Mouse (Mus musculus) thymus, postnatal 4 days (tissue): ENCODE measurements at regions not wholly inside any gene's neighbourhood (a gene's known extent, or its start where the extent isn't known, plus 50 kb on each side); places are given as distances from the start of the nearest gene placed in this dataset.

Source experiments
- DNase-seq: peaks from one replicate; pipeline ENCODE4 v3.0.0; 2021

DNA sequence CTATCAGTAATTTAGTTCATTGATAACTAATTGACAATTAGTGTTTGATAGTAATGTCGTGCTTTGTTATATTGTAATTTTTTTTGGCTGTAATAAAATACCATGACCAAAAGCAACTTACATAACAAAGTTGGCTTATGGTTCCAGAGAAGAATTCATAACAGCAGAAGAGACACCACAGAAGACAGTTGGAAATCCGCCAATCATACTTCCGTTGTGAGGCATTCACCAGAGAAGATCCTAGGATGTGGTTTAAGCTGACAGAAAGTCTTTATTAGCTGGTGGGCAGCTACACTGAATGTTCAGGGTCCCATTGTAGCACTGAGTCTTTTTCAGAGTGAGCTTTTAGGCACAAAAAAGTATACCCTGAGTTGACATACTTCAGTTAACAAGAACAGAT lies 109.9 kb downstream of the Sec23a start:
- no peak for DNase-seq

DNA sequence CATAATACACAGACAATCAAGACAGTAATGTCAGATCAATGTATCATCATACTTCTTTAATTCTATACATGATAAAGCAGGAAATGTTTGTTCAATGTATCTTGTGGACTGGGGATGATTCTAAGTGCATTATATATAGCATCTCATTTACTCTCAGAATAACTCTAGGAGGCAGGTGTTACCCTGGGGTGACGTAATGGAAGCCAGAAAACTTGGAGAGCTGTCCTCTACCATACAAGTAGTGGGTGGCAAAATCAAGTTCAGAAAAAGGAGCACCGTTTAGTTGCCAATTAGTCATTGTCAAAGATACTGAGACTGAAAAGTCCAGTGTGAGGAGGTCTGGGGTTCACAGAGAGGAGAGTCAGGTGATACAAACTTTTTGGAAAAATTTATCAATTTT lies 136.0 kb downstream of the Sec23a start:
- no peak for DNase-seq

DNA sequence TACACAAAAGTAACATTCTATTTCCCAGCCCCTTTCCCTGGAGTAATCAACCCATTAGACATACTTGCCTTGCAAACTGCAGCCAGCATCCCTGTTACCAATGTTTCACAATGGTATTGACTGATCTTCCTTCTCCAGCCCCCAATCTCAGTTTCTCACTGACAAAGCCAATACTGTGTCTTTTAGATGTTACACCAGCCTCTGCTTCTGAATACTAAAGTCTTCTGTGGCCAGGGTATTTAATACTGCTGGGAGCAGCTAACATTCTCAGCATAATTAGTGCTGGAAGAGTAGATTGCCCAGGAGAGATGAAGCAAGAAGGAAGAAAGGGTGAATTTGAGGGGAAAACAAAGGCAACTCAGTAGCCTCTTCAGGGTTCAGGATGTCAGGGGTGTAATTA lies 139.4 kb downstream of the Sec23a start:
- DNase-seq = no peak

DNA sequence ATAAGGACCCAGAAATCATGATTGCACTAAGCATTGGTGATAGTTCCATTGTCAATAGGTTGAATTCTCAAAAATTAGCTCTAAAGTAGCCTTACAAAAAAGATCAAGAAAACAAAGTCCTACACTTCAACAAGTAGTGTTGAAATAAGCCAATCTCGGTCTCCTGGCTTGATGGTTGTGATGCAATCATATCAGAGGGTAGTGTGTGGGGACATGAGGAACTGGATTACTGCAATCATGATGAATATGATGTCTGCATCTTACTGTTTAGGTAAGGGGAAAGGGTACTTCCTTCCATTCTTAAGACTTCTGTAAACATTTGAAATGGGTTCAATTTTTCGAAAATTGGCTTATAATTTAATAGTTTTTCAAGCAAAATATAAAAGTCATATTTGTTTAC lies 155.3 kb downstream of the Sec23a start:
- DNase-seq = no peak

DNA sequence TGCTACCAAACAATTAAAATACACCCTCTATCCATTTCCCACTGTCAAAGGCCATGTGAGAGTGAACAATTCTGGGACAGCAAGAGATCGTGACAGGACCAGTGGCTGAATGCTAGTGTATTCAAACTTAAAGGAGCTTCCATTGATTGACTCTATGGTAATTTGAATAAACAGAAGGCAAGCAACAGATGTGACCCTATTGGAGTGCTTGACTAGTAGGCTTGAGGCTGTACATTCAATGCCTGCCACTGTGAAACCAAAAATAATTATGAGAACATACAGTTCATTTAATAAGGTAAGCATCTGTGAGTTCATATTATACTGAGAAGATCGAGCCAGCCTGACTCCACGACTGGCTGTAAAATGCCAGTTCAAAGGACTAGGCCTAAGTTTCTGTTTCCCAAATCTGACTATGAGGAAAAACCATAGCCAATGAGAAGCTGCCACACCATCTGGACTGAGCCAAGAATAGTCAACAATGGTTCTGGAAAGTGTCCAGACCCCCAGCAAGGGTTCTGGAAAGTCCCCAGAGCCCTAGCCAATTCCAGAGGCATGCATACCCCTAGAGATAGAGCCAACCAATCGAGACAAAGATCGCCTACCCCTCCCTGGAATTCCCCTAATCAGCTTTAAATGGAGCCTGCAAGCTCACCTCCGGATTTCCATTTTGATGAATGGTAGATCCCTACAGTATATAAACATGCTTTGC lies 160.0 kb downstream of the Sec23a start:
- no peak for DNase-seq

DNA sequence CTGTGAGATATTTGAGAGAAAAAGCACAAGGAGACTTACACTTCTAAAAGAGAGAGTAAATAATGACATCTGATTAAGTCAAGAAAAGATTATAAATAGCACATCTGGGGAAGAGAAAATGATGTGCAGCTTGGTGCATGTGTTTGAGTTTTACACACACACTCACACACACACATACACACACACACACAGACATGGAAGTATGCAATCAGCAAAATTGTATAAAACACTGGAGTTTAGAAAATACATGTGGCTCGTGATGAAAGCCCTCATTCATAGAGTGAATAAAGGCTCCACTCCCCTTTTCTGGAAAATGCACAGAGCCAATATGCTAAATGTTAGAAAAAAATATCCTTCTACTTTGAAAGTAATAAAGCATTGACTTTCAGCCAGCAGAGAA lies 182.2 kb downstream of the Sec23a start:
- DNase-seq = no peak

DNA sequence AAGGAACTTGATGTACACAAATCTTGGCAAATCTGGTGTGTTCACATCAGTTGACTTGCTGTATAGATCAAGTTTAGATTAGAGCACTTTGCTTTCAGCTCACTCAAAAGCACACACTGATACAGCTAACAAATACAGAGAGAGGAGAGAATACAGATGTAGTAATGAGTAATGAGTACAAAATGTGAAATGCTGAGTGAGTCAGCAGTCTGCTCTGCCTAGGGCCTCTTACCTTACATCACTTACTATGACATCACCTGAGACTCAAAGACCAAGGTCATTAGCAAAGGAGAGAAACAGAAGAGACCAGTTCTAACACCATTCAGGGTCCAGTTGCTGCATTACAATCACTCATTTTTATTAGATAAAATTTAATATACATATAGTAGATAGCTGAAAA lies 184.0 kb downstream of the Sec23a start:
- DNase-seq = no peak

DNA sequence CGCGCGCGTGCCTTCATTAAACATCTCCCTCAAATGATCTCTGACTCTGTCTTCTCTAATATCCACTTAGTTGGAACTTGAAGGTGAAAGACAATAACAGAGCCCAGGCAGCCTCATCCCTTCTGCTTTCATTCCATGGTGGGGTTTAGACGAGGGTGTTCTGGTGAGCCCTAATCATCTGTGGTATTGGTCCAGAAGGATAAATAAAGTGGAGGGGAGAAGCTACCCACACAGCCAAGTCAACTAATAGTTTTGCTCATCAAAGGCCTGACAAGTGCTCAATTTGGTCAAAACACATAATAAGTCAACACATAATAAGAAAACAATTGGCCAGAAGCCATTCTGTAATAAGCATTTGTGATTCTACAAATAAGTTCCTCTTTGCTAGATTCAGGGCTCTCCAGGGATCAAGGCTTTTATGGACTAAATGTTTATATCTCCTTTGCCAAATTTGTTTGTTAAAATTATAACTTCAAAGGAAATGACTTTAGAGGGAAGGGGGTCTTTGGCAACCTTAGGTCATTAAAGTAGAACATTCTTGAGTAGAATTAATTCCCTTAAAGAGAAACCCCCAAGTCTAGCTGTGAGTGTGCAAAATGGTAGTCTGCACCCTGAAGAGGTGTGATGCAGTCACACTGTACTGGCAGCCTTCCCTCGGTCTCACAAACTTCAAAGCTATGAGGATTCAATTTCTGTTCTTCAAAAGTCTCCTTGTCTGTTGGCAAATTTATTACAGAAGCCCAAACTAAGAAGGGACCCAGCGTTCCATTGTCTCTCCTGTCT lies 186.5 kb downstream of the Sec23a start:
- DNase-seq = no peak

DNA sequence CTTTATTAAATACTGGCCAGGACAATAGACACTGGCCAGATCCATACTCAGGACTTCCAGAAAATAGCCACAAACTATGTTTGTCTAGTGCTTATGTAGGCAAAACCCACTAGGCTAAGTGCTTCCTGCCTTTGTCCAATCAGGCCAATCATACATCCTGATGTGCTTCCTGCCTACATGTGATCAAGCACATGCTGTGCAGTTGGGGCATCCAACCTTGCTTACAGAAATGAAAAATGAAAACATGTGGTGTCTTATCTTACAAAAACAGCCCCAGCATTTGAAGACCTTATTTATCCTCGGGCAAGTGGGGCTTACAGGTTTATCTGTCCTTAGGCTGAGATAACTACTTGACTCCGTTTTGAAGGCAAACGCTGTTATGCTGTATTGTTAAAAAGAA lies 188.8 kb downstream of the Sec23a start:
- no peak for DNase-seq

DNA sequence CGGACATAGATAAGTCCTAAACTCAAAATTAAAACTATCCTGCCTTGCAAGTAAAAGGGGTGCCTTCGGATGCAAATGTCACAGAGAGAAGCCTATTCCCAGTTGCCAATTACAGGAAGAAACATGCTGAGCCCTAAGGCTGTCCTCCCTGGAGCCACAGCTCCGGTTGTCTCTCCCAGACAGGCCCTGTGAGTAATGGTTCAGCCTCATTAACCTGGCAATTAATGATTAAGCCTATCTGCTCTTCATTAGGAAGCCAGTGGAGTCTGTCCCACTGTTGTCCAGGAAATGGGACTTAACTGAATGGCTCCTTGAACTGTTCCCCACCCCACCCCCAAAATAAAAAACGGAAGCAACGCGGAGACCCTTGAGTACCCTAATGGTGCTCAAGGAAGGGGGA lies 207.7 kb downstream of the Sec23a start:
- no peak for DNase-seq

DNA sequence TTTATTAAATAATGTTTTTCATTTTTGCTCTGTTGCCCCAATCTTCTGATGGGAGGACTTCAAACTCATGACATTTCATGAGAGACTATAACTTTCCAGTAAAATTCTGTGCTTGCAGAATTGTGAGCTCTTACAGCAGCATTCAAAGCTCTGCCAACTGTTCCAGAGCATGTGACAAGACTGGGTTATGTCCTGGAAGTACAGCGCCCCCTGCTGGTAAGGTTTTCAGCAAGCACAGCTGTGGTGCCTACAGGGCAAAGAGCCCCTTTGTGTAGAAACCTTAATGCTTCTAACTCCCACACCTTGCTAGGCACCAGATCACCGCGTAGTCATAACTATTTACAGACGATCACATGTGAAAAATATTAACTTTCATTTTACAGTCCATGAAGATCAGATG lies 209.4 kb downstream of the Sec23a start:
- peak; percentile 79 for DNase-seq
